Mouse (Mus musculus): ENCODE measurements around the gene Rhbdl1.
"Not testable (repeated sequence)": the region's sequence is repeated elsewhere in the genome, so short reads cannot be mapped to it uniquely, and the experiment has no call there.

Rhbdl1 gene

DNA sequence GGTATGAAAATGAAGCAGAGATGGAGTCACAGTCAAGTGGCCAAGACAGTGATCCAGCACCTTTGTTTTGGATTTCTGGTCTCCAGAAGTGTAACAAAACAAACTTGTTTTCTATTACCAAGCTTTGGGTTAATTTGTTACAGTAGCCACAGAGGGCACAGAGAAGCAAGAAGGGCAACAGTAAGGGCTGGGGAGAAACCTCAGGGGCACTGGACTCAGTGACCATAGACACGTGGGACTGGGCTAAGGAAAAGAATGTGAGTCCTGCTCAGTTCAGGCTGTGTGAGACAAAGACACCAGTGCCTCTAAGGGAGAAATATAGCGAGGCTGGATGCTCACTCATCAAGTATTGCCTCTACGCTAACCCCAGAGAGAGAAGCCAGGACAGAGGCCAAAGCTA lies 35.6 kb upstream of the Rhbdl1 start:
- no peak for DNase-seq (ENCODE audit: low read depth, low spot score)

DNA sequence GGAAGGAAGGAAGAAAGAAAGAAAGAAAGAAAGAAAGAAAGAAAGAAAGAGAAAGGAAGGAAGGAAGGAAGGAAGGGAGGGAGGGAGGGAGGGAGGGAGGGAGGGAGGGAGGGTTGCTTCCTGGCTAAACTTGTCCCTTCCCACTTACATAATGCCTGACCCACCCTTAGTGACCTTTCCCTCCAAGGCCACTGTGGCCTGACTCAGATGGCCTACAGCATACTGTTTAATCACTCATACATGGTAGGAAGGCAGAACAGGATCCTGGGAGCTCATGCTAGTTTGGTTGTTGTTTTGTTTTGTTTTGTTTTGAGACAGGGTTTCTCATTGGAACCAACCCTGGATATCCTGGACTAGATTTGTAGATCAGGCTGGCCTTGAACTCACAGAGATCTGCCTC lies 34.5 kb upstream of the Rhbdl1 start:
- DNase-seq (ENCODE audit: low read depth, low spot score) = not testable (repeated sequence)

DNA sequence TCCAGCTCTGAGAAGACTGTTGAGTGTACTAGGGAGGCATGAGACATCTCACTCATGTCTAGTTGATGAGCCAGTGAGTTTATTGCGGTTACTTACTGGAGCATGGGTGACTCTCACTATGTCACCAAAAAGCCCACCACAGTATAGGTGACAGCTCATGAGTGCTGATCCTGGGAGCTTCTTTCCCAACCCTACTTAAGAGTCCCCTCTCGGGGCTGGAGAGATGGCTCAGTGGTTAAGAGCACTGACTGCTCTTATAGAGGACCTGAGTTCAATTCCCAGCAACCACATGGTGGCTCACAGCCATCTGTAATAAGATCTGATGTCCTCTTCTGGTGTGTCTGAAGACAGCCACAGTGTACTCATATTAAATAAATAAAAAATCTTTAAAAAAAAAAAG lies 32.9 kb upstream of the Rhbdl1 start:
- DNase-seq (ENCODE audit: low read depth, low spot score) = no peak

DNA sequence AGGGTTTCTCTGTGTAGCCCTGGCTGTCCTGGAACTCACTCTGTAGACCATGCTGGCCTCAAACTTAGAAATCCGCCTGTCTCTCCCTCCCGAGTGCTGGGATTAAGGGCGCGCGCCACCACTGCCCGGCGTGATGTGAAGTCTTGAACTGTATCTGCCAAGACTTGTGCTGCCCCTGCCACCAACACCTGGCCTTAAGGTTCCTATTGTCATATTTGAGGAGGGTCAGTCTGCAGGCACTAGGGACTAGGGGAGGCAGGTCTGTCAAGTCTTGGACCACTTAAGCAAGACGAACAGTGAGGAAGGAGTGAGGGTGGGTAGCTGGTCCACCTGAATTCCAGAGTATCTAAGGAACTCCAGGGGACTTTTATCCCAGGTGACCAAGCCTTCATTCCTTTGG lies 32.4 kb upstream of the Rhbdl1 start:
- no peak for DNase-seq (ENCODE audit: low read depth, low spot score)

DNA sequence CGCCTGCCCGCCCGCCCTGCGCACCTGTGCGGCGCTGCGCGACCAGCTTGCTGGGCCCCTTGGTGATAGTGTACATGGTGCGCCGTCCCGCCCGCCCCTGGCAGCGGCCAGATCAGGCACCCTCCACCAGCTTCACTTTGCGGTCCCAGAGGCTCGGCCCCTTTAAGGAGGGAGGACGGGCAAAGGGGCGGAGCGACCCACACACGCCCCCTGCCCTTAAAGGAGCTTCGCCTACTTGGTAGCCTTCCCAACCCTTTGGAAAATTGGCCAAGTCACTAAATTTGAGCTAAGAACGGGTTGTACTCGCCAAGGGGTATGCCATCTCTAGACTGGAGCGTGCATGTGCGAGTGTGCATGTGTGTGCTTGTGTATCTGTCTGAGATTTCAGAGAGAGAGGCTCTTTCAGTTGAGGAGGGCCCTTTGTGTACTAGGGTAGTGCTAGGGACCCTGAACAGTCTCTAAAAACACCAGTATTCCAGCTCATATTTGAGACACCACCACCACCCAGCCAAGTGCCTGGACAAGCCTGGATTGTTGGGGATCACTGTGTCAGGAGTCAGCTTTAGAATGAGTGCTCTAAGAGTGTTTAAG lies 31.6 kb upstream of the Rhbdl1 start, which contains the start of gene Mcrip2:
Gene Mcrip2, minus strand, starts transcription at position 164 of the 591 bp plus-strand sequence.
- peak; percentile 78 for DNase-seq (ENCODE audit: low read depth, low spot score)

DNA sequence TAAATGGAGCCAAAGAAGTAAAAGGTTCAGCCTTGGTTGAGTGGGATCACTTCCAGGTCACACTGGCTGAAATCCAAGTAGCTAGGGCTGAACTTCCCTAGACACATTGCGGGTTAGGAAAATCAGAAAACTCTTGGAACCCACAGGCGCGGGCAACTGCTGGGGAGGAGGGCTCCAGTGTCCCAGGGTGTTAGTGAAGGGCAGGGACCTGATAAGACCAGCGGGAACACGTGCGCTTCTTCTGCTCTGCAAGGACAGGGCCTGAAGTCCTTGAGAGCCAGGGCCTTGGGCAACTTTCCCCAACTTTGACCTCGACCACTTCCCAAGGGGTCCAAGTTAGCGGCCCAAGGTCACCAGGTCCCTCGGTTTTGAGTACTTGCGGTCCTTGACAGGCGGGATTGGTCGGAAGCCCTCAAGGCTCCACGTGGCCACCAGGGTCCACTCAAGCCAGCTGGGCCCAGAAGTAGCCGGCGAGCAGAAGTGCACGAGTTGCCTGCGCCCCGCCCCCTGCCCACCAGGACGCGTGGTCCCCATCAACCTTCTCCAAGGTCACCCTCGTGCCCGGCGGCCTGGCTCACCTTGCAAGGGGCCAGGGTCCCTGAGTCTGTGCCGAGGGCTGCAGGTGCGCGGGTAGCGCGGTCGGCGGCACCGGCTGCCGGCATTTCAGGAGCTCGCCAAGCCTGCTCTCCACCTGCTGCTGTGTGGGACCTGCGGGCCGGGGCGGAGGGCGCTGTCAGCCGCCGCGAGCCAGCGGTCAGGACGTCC lies 30.9 kb upstream of the Rhbdl1 start:
- DNase-seq (ENCODE audit: low read depth, low spot score) = peak; percentile 48

DNA sequence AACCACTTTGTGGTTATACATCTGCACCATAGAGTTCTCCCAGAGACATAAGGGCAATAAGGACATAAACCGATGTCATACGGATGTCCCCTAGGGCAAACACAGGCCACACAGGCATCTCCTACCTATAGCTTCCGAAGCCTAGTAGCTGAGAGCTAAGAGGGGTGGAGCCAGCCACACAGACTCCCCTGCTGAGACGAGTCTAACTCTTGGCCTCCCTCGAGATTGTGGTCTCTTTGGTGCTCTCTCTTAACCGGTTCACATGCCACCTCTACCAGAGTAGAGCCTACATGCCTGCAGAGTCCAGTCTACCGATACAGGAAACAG lies 30.4 kb upstream of the Rhbdl1 start:
- DNase-seq (ENCODE audit: low read depth, low spot score) = no peak

DNA sequence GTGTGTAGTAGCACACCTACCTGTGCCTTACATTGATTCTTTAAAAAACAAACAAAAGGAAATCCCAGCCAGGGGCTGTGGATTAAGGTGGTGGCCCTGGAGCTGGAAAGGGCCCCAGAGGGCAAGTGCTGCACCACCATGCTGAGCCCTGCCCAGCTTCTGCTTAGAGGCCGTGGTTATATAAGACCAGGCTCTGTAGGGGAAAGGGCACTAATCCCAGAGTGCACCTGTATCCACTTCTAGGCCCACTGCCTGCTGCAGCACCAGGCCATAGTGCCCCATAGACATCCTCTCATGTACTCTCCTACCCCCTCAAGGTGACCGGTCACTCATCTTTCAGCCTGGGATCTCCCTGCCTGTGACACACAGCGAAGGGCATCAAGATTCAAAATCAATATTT lies 29.1 kb upstream of the Rhbdl1 start:
- DNase-seq (ENCODE audit: low read depth, low spot score) = no peak

DNA sequence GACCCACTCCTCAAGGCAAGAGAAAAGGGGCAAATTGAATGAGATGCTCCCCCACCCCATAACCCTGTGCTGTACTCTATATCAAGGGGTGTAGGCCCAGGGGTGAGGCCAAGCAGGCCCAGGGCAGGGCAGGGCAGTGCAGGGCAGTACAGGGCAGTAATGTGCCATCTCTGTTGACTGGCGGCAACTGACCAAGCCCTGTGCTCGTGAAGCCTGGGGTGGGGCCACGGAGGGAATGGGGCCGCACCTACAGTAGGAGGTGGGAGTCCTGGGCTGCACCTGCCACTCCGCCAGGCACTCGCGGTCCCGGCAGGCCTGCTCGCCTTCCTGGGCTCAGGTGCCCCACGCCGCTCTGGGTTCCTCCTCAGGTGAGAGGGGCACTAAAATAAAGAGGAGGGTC lies 28.2 kb upstream of the Rhbdl1 start:
- no peak for DNase-seq (ENCODE audit: low read depth, low spot score)

DNA sequence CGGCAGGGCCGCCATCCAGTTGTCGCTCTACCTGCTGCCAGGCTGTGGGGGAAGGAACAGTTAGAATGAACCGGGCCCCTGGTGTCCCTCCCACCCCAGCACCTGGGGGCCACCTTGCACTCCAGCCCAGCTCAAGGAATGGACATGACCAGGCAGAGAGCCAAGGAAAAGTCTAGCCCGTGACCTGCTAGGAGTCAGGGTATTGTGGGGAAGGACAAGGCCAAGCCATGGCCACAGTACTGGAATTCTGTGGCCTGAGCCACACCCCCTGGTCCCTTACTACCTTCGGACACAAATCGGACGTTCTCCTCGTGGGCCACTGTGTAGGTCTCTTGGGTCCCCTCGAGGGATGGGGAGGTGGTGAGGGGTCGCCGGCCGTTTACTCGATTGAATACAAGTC lies 27.2 kb upstream of the Rhbdl1 start:
- DNase-seq (ENCODE audit: low read depth, low spot score) = no peak

DNA sequence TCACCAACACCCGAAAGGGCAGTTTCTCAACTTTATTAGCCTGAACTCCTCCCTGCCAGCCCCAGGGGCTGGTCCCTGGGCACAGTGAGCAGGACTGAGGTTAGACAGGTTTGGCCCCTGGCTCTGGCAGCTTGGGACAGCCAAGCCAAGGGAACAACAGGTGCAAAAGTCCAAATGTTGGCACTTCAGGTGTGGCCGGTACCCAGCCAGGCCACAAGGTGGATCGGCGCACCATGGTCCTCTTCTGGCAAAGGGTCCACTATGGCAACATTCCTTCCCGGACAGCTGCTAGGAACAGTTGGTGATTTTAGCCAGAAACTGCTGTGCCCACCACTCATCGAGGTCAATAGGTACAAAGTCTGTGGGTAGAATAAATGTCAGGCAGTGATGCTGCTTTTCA lies 26.6 kb upstream of the Rhbdl1 start:
- no peak for DNase-seq (ENCODE audit: low read depth, low spot score)

DNA sequence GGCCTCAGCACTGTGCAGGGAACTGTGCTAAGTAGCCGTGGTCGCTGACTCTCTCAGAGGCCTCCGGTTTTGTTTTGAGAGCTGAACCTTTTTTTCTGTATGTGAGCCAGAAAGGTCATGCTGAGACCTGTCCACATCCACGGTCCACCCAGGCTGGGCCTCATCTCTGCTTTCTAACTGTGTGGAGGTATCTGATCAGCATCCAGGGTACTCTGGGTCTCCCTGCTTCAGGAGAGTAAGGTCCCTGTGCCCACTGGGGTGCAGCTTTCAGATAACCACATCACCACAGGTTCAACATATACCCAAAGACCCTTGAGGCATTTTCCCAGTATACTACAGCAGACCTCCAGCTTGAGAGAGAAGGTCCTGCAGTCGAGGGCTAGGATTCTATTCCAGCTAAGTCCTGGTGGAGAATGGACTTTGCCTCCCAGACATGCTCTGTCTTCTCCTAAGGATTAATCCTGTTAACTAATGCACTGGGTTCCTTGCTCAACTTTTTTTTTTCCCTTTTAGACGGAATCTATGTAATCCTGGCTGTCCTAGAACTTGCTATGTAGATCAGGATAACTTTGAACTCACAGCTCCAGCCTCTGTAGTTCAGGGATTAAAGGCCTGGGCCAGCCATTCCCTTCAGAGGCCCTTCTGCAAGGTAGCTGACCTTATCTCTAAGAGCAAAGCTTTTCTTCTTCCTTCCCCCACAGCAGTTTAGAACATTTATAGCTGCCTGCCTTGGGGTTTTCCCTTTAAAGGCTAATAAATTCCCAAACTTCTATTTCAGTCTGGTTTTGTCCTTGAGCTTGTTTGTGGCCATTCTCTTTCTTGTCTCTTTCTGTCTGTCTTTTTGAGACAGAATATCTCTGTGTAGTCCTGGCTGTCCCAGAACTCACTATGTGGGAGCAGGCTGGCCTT lies 24.9 kb upstream of the Rhbdl1 start:
- no peak for DNase-seq (ENCODE audit: low read depth, low spot score)

DNA sequence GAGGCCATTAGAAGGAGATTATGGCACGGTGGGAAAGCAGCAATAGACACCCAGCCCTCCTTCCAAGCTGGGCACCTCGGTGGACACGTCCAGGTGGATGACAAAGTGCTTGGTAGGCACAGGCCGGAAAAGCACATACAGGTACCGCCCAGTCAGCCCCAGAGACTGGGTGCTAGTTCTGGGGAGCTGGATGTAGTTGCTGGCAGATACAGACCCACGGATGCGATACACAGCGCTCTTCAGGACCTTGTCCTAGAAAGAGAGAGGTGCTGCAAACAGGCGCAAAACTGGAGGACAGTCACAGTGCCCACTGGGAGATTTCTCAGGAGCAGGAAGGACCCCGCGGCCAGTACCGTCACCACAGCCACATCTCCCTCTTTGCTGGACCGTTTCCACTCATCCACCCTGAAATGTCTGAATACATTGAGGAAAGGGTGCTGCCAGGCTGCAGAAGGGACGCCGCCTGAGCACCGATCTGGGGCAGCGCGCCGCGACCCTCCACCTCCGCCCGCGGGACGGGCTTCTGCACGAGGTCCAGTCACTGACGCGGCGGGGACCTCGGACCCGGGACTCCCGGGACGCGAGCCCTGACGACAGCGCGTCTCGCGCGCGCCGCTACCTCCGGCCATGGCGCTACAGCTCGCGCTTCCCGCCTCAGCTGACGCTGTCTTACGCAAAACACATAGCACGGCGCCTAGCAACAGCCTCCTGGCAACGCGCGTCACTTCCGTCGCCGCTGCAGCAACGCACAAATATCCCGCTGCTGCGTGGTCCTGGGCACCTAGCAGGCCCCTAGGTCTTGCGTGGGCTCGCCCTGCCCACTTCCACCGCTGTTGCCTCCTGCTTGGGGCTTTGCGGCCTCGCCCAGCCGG lies 24.0 kb upstream of the Rhbdl1 start, which contains the start of gene Wdr90:
Gene Wdr90, minus strand, starts transcription at position 670 of the 872 bp plus-strand sequence.
- peak; percentile 94 for DNase-seq (ENCODE audit: low read depth, low spot score)

DNA sequence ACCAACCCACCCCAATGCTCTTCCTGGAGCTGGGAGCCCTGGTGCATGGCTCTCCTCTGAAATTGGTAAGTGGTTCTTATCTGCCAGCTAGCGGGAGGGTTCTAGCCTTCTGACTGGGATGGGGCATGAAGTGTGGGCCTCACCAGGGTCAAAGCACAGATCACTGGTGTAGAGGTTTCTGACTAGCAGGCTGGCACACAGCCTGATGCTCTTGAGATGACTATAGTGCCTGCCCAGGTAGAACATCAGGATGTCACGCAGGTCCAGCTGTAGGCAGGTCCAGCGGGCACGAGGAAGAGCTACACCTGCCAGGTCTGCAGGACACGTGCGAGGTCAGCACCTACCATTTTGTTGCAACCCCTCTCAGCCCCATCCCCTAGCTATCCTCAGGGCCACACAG lies 23.1 kb upstream of the Rhbdl1 start:
- DNase-seq (ENCODE audit: low read depth, low spot score) = no peak

DNA sequence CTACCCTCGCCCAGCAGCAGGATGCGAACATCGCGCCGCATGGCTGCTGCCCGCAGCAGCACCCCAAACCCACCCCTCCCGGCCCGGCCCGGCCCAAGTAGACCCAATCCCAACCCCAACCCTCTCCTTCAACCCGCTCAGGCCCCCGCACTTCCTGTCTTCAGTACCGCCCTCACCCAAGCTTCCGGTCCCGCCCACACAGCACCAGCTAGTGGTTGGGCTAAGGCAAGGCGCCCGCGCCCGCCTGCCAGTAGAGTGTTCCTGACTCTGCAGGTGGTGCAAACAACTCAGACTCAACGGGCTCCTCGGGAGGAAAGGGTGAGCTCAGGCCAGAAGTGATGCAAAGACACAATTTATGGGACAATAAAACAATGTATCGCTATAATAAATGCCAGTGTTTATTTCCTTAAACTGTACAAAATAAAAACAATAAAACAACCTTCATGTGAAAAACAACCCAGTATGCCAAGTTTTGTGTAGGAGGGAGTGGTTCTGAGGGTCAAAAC lies 7.4 kb upstream of the Rhbdl1 start, which contains the start of gene Rhot2:
Gene Rhot2, minus strand, starts transcription at position 456 of the 506 bp plus-strand sequence.
- DNase-seq (ENCODE audit: low read depth, low spot score) = peak; percentile 98

DNA sequence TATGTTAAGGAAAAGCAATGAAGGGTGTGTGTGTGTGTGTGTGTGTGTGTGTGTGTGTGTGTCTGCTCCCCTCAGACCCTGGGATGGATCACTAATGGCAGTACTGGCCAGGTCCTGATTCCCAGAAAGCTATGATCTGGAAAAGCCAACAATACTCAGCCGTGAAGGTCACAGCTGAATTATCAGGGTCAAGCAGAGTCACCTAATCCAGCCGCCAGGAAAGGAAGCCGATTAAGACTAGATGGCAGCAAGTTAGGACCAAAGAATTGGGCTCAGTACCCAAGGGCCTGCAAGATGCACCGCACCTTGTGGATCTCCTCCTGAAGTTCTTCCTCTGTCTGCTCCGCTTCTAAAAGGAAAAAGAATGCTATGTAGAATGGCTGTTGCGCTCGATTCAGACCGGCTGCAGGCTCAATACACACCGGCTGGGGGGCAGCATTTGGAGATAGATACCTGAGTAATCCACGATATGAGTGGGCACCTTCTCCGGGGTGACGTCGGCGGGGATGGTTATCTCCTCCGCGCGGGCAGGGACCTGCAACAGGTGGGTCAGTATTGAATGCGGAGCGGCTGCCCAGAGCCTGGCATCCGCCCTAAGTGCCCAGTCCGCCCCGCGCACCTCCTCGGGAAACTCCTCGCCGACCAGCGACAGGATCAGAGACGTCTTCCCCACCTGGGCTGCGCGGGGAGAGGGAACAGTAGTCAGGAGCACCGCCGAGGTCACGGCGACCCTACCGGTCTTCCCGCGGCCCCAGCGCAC lies 6.7 kb upstream of the Rhbdl1 start:
- no peak for DNase-seq (ENCODE audit: low read depth, low spot score)

DNA sequence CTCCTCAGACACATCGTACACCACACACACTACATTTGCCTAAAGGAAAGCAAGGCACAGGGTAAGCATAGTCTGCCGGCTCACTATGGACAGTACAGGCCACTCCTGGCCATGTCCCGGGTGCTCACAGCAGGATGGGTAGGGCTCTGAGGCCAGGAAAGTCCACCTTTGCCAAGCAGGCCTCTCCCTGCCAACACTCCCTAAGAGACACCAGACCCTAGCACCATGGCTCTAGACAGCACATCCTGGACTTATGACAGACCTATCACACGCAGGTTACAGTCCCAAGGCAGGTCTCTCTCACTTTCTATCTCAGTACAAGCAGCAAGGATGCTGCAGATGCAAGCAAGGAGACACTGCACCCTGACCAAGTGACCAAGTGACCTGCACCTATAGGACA lies 6.0 kb upstream of the Rhbdl1 start:
- DNase-seq (ENCODE audit: low read depth, low spot score) = no peak

DNA sequence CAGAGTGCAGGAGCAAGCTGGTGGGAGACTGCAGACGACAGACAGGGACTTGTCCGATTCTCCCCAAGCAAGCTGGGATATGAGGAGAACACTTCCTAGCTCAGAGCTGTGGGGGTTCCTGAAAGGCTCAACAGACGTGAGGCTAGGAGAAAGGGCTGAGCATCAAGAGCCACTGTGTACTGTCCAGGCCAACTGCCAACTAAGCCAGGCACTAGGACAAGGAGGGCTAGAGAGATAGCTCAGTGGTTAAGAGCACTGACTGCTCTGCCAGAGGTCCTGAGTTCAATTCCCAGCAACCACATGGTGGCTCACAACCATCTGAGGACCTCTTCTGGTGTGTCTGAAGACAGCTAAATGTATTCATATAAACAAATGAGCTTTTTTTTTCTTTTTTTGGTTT lies 5.4 kb upstream of the Rhbdl1 start:
- no peak for DNase-seq (ENCODE audit: low read depth, low spot score)

DNA sequence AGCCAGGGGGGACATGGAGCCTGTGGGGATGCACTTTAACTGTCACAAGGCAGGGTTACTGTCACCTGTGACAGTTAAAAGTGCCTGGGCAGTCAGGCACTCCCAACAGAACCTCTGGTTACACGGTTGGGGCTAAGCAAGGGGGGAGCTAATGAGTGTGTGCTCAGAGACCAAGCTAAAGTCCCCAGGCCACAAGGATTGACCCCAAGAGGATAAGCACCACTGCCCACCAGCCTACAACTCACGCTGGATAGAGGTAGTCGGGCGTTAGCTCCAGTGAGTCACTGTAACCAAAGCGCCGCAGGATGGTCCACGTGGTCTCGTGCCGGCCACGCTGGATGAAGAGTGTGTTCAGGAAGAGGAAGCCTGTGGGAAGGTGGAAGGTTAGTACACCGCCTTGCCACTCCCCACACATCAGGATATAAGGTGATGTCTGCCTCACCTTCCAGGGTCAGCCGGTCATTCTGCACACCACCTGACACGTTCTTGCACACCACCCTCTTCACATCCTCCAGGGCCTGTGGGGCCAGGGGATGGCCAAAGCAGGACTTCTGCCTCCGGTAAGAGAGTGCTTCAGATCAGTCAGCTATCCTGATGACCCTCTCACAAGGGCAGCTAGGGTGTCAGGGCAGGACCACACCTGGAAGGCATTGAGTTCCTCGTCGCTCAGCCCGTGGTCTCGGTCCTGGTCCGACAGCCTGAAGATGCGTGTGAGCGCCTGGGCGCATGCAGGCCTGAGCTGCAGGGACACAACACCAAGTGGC lies 4.2 kb upstream of the Rhbdl1 start, which contains the start of gene Gm20683:
Gene Gm20683, minus strand, starts transcription at position 647 of the 764 bp plus-strand sequence.
- no peak for DNase-seq (ENCODE audit: low read depth, low spot score)

DNA sequence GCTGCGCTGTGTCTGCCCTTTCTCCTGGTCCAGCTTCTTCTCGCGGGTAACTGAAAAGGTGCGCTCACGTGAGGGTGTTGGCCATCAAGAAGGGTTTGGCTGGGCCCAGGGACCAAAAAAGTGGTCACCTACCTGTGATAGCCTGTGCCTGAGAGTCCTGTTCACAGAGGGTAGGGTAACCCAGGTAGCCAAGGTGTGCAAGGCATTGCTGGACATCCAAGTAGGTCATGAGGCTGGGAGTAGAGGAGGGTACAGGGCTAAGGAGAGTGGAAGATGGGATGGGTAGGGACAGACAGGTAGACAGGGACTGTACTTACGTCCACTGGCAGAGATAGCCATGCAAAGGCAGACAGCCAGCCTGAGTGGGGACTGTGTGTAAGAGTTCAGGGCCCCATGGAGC lies 3.4 kb upstream of the Rhbdl1 start:
- no peak for DNase-seq (ENCODE audit: low read depth, low spot score)

Data from 3T3-L1 (cell line).